Mouse (Mus musculus) MEL (cell line): ENCODE results near the gene Lsamp.

Experiments
- GATA1 ChIP-seq: IDR thresholded peaks from 2 replicates; pipeline ENCODE4 v1.6.1; 2011; ENCODE audit warnings: low read depth, low read length, improper control_type of control experiment
- ZMIZ1 ChIP-seq: IDR thresholded peaks from 2 replicates; pipeline ENCODE4 v1.6.1; 2012; ENCODE audit warnings: low read depth, mild to moderate bottlenecking, inconsistent platforms, low read length, improper control_type of control experiment, moderate library complexity

DNA sequence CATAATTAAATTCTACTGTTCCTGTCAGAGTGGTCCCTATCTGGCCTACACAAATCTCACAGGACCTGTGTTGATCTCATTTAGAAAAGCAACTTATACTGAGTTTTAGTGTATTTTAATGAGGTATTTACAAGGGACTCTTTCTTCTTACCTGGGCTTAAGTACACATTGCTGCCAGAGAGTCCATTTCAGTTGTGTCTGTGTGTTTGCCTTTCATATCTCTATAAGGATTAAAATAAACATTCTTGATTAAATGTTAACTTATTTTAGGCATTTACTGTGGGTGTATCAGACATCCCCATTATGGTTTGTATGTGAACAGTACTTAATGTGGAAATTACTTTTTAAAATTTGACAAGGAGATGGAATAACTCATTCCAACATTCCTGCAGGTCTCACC, 963.9 kb downstream of the Lsamp start:
- TF ChIP-seq ZMIZ1 (no peak), GATA1 (no peak)
